Mouse (Mus musculus) bone marrow, adult 2 months (tissue): ENCODE measurements around the gene Gucy1b1. TPM values are rescaled to one million over a fixed set of nuclear protein-coding genes. Genes with fewer than 3 reads are reported as not detected.

Source experiments
- H3K27ac ChIP-seq: fragments of 200-500 bp; 2 replicates; pipeline ENCODE4 v1.5.1; 2012; ENCODE audit warnings: low read depth, mild to moderate bottlenecking, control low read depth, inconsistent platforms, low read length; ENCODE audit not compliant: control insufficient read depth, poor library complexity, insufficient read depth
- H3K4me1 ChIP-seq: fragments of 200-500 bp; 2 replicates; pipeline ENCODE4 v1.6.1; 2011; ENCODE audit warnings: low read length; ENCODE audit not compliant: control insufficient read depth, insufficient read depth
- H3K4me3 ChIP-seq: fragments of 200-500 bp; replicated peaks from 2 replicates; pipeline ENCODE3; 2011; ENCODE audit warnings: mild to moderate bottlenecking, low read depth, low read length, control low read depth; ENCODE audit not compliant: control insufficient read depth
- CTCF ChIP-seq: fragments of 200-500 bp; IDR thresholded peaks from 2 replicates; pipeline ENCODE4 v1.5.1; 2011; ENCODE audit warnings: low read length, control low read depth; ENCODE audit not compliant: control insufficient read depth, insufficient read depth
- POLR2A ChIP-seq: fragments of 200-500 bp; IDR thresholded peaks from 2 replicates; pipeline ENCODE4 v1.6.1; 2011; ENCODE audit warnings: low read depth, mild to moderate bottlenecking, control low read depth, low read length, borderline replicate concordance; ENCODE audit not compliant: control insufficient read depth
- WGBS: fragments of 180-500 bp; shearing (Covaris S2); methylation state at CpG from one replicate; pipeline ENCODE4 v1.1.7; 2018; 5-methylcytosine and 5-hydroxymethylcytosine counted together
- polyA plus RNA-seq: library from polyadenylated mRNA; stranded (reverse); fragments of >200 nt; gene quantifications from 2 replicates; pipeline ENCODE4 v1.2.4, GENCODE M21; 2011; ENCODE audit warnings: low replicate concordance; ENCODE audit not compliant: missing spikeins, insufficient read depth, insufficient read length

Gucy1b1 gene
- 5.2 and 5.6 TPM in 2 replicates for polyA plus RNA-seq

DNA sequence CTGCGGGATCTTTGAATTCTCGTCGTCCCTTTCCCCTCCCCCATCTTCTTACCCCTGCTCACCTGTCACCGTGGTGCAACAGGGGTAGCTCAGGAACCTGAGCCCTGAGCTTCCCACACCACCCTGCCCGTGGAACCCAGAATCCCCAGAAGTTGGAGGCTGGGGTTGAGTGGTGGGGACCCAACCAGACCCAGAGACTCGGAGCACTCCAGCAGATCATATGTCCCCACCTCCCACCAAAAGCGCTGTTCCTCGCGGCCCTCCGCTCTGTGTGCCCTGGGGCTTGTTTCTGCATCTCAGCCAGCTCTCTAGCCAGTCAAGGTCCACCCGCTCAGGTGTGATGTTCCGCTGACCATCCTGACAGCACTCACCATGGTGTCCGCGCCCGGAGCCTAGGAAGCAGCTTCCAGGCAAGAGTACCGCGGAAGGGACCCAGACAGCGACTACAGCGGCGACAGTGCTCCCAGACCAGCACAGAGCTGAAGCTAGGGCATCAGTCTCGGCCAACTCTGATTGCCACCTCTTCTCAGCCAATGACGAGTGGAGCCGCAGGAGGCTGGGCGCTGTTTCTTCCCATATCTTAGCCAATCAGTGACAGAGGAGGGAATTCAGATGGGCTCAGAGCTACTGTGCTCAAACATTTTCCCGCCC lies at the start of gene Gucy1b1:
TSS of gene Gucy1b1 (minus strand) at position 489 of the 651 bp plus-strand sequence.
- TF ChIP-seq CTCF (no peak), POLR2A (no peak)
- no peaks in the 10 kb centered on the region for H3K4me1 ChIP-seq
- H3K4me3 ChIP-seq = peak within 1 kb of the TSS; percentile 24
- H3K27ac ChIP-seq = no peak within 1 kb of the TSS; the same call in 1 of the 2 replicates
- 2% methylated on average over 25 of the region's 25 CpGs for WGBS

DNA sequence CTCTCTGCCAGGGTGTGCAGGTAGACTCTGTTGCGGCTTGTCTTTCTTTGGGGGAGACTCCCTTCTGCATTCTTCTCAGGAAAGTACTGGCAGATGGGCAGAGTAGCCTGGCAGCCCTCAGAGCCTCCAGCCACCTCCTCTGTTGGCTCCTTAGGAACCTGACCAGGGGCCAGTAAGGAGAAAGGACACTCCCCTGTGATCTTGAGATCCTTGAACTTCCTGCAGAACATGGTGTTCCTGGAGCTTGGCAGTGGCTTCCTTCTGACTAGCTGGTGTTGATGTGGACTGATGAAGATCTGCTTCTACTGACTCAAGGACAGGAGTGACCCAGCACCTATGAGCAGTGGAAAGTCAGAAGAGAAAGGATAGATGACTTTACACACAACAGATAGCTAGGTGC lies 44.4 kb upstream of the Gucy1b1 start:
- TF ChIP-seq CTCF (no peak), POLR2A (no peak)
- WGBS = 78% methylated on average over 1 of the region's 1 CpGs

DNA sequence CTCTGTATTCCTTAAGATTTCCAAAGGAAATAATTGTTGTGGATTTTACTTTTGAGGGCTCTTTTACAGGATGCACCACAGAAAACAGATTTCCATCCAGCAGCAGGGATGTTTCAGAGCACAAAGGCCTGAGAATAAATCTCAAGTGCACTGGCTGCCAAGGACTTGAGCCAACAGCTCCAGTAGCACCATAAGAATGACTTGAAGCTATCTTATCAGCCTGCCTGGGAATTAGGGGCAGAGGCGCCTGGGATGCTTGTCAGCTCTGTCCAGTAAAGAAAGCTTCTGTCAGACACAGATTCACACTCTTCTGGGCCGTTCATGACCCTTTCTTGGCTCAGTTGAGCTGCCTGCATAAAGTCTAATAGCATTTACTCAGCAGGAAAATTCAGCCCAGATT lies 38.0 kb upstream of the Gucy1b1 start:
- Histone ChIP-seq H3K4me3 (no peak overlapping the region), H3K4me1 (no peaks in the 10 kb centered on the region), H3K27ac (no peak overlapping the region)
- 64% methylated on average over 2 of the region's 2 CpGs for WGBS
- TF ChIP-seq POLR2A (no peak), CTCF (no peak)

More for the DNA sequence above, 44.4 kb upstream of the Gucy1b1 start:
- no peaks in the 10 kb centered on the region for H3K4me1 ChIP-seq
- H3K27ac ChIP-seq = no peak overlapping the region
- H3K4me3 ChIP-seq = no peak overlapping the region

DNA sequence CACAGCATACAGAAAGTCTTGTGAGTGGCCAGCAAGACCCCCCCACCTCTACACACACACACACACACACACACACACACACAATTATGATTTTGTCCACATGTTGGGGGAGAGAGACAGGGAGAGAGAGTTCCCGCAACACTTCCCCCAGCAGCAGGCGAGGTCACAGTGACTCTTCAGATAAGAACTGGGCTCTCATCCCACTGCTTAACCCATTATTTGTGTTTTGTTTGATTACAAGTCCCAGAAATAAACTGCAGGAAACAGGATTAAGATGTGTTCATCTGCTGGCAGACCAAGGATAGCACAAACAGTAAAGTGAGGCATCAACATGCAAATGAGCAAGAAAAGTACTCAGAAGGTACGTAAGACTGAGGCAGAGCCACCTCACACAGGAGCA lies 37.5 kb upstream of the Gucy1b1 start:
- TF ChIP-seq CTCF (no peak), POLR2A (no peak)
- H3K4me3 ChIP-seq = no peak overlapping the region
- 65% methylated on average over 3 of the region's 3 CpGs for WGBS
- no peak overlapping the region for H3K27ac ChIP-seq
- no peaks in the 10 kb centered on the region for H3K4me1 ChIP-seq

DNA sequence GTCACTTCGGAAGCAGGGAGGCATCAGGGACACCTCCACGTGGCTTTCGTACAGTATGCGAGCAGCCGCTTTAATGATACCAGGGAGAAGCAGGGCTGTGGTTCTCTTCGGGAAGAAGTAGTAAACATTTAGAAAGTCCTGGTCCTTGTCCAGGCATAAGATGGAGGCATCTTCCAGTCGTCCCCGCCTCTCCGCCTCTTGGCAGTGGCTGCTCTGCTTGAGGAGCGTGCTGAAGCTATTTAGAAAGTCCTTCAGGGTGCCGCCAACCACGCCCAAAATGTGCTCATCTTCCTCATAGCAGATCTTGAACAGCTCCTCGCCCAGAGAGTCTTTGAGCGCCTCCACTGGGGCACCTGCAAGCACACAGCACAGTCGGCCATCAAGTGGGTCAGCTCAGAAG lies 34.5 kb upstream of the Gucy1b1 start:
- TF ChIP-seq CTCF (no peak), POLR2A (no peak)
- Histone ChIP-seq H3K4me1 (no peaks in the 10 kb centered on the region), H3K27ac (no peak overlapping the region), H3K4me3 (no peak overlapping the region)
- 84% methylated on average over 15 of the region's 15 CpGs for WGBS

DNA sequence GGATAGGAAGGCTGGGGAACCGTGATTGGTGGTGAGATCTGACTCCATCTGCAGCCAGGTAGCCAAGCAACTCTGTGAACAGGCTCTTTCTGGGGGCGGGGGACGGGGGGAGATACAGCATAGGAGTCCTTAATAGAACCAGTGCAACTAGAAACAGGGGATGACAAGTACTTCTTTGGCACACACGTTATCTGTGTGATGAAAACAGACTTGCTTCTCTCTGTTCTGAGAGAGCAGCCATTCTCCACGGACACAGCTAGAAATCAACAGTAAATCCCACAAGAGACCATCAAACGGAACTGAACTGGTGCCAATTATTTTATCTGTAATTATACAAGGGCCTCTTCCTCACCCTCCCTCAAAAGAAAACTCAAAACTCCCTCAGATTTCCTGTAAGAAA lies 29.7 kb upstream of the Gucy1b1 start:
- Histone ChIP-seq H3K4me3 (no peak overlapping the region), H3K4me1 (no peaks in the 10 kb centered on the region), H3K27ac (no peak overlapping the region)
- 77% methylated on average over 6 of the region's 6 CpGs for WGBS
- TF ChIP-seq CTCF = no peak
- TF ChIP-seq POLR2A = no peak

DNA sequence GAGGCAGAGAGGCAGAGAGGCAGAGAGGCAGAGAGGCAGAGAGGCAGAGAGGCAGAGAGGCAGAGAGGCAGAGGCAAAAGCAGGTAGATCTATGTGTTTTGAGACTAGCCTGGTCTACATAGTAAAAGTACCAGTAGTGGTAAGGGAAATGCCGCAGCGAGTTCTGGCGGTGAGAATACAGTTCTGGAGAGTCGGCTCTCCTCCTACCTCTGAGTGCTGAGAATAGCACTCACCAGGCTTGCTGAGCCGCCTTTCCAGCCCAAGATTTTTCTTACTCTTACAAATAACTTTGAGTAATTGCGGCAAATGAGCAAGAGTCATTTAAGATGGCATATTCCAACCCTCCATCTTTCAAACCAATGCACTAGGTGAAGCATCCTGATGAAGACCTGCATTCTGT lies 24.6 kb upstream of the Gucy1b1 start:
- TF ChIP-seq POLR2A (no peak), CTCF (no peak)
- Histone ChIP-seq H3K4me1 (no peaks in the 10 kb centered on the region), H3K4me3 (no peak overlapping the region), H3K27ac (no peak overlapping the region)
- 95% methylated on average over 6 of the region's 6 CpGs for WGBS

DNA sequence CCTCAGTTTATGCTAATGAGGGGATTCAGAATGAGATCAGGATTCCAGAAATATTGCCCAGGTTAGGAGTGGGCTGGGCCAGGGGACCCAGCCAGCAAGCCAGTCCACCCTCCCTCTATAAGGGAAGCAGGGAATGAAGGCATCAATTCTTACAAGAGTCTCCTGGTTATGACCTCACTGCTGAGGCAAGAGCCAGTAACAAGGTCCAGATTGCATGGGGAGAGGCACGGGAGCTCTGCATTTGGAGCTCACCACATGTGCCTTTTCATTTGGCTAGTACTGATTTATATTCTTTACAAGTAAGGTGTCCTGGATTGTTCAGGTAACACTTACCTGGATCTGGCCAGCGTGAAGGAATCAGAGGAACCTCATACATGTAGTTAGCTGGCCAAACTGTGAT lies 22.3 kb upstream of the Gucy1b1 start:
- 69% methylated on average over 2 of the region's 2 CpGs for WGBS
- H3K27ac ChIP-seq = no peak overlapping the region
- no peak for TF ChIP-seq CTCF
- TF ChIP-seq POLR2A = no peak
- H3K4me3 ChIP-seq = no peak overlapping the region
- H3K4me1 ChIP-seq = no peaks in the 10 kb centered on the region

DNA sequence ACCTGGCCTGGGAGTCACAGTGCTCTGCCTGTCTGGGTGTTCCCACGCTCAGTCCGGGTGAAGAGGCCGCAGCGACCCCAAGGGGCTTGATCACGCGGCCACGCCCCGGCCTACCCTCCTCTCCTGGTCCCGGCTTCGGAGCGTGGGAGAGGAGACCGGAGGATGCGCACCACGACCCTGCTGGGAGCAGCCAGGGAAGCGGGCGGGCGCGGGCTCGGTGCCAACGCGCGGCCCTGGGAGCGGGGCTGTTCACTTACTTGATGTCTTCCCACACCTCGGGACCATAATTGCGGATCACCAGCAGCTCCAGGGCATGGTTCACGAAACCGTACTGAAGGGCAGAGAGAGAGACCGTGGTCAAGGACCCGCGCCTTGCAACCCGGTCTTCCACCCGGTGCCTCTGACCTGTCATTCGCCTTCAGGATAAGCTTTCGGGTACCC lies 728 bp downstream of the Gucy1b1 start:
- Histone ChIP-seq H3K4me1 (no peaks in the 10 kb centered on the region), H3K27ac (no peak overlapping the region; the same call in 1 of the 2 replicates), H3K4me3 (peak overlapping the region; percentile 24)
- 3% methylated on average over 34 of the region's 34 CpGs for WGBS
- TF ChIP-seq POLR2A (no peak), CTCF (no peak)
